Mouse (Mus musculus) gastrocnemius, postnatal 14 days (tissue): Measurements from ENCODE around the gene Ring1. TPM values are rescaled to one million over a fixed set of nuclear protein-coding genes. Genes with fewer than 3 reads are reported as not detected.

ENCODE experiments used
- DNase-seq: peaks from one replicate; pipeline ENCODE4 v3.0.0; 2021; ENCODE audit warnings: mixed read lengths
- intact Hi-C: fragments of 180-260 bp; cut with DNase I; formaldehyde crosslinking; loops from one replicate; pipeline ENCODE4 v1.15.1; 2025; ENCODE audit warnings: low total_unique reads
- long read RNA-seq, 2 experiments: library from polyadenylated mRNA; stranded (forward); transcript quantifications; one replicate each; pipeline ENCODE4 v2.0.0; 2021
- total RNA-seq, 2 experiments: library from RNA; stranded (reverse); gene quantifications; 2 replicates each; pipeline ENCODE4 v1.2.3; 2021

The Ring1 gene
- 10 to 100 TPM; 11.3 to 13.1 TPM for total RNA-seq
- long read RNA-seq, experiment 1, transcript Ring1-201 (7 exons, 2,034 nt), result major isoform, 15 of 25 reads
- long read RNA-seq, experiment 1, partial matches to known transcripts, result 6 of 25 reads
- long read RNA-seq, experiment 1, other reads (novel, unspliced or antisense), result 4 of 25 reads
- long read RNA-seq, experiment 2, transcript Ring1-201 (7 exons, 2,034 nt), result major isoform, 22 of 32 reads
- long read RNA-seq, experiment 2, partial matches to known transcripts, result 4 of 32 reads
- long read RNA-seq, experiment 2, other reads (novel, unspliced or antisense), result 6 of 32 reads

DNA sequence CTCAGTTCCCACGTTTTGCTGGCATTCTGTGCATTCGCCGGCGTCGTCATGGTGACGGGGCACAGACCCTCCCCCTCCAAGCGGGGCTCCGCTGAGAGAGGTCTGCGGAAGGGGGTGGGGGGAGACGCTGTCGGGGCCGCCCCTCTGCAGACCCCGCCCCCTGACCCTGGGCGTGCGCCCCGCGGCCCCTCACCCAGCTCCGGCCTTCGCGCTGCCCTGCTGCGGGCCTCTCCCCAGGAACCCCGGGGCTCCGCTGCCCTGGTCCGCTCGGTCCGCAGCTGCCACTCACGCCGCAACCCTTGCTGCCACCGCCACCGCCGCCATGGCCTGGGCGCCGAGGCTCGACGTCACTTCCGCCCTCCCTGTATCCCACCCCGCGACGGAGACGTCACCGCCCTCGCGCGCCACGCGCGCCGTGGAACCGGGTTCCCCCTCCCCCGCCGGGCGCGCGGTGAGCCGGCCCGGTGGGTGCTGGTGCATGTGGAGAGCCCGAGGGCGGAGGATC is at the start of gene Ring1:
Ring1 (minus strand) TSS at position 364 of the 505 bp plus-strand sequence.
- intact Hi-C loops, result no loop called here
- DNase-seq, result peak; percentile 88

DNA sequence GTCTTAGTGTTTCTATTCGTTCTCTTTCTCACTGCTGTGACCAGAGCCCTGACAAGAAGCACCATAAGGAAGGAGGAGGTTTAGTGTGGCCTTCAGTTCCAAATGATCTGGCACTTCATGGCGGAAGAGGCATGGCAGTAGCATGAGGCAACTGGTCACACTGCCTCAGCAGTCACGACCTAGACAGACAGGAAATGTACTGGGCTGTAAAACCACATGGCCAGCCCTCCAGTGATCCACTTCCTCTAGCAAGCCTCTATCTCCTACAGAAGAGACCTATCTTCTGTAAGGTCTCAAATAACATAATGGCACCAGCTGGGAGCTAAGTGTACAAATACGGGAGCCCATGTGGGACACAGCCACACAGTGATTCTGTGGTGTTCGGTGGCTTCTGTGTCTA is 47.6 kb upstream of the Ring1 start:
- intact Hi-C loops, result loop anchor here (10.0 kb wide), 1 partner anchor 173 kb away; no protein-coding TSS in a partner anchor
- DNase-seq, result no peak

DNA sequence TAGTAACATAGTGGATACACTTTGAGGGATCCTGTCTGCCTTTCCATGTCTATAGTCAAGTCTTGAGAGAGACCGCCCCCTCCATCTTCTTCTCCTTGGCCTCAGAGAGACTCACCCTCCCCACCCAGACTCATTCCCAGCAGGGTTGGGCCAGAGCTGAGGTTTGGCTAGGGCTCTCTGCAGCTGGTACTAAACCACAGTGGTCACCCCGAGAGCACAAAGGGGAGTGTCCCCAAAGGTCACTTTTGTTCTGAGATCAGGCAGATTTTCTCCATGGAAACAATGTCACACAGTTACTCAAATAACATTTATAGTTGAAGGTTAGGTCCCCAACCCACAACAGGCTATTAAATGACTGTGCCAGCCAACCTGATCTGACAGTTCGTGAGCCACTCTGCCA is 44.4 kb upstream of the Ring1 start:
- intact Hi-C loops, result no loop called here
- no peak for DNase-seq

DNA sequence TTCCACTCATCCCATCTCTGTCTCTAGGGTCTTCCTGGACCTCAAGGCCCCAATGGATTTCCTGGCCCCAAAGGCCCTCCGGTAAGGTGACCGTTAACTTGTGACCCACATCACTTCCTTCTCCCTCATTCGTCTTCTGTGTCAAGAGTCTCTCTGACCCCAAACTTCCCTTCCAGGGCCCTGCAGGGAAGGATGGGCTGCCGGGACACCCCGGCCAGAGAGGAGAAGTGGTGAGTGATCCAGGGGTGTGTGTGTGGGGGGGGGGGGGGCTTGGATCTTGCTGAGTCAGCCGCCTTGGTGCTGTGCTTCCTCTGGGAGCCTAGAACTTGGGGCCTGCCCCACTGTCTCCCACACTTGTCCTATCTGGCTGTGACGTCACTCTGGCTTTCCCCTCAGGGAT is 32.7 kb upstream of the Ring1 start:
- DNase-seq, result no peak
- intact Hi-C loops, result no loop called here

DNA sequence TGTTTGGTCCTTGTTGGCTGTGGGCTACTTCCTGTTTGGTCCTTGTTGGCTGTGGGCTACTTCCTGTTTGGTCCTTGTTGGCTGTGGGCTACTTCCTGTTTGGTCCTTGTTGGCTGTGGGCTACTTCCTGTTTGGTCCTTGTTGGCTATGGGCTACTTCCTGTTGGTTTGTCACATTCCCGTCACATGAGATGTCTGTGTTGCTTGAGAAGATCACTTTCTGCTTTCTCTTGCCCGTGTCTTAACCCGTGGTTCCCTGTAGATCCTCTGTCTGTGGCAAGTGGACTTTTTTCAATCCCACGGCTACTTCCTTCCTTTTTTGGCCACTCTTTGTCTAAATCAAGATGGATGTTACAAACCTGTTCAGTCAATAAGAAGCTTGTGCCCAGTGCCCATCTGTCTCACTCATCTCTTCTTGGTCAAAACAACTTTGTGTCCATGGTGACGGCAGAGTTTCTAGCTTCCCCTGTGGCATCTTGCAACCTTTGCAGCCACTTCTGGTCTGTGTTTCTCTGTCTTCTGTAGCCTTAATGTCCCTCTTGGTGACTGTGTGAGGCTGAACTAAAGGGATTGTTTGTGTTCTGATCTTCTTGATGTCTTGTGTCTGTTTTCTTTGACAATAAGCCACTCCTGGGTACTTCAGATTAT is 23.0 kb upstream of the Ring1 start:
- intact Hi-C loops, result no loop called here

DNA sequence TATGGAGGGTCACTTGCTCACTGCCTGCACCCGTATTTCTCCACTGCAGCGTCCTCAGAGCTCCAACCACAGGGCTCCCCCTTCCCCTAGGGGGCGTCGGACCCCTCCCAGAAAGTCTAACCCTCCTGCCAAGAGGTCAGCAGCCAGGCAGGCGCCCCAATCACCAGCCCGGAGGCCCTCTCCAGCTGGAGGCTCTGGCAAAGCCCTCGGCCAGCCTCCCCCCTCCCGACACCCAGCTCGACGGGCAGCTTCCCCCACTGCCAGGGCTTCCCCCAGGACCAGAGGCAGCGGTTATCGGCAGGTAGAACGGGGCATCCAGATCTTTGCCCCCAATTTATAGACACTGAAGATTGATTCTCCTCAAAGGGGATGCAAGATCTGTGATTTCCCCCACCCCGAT is 21.5 kb upstream of the Ring1 start:
- intact Hi-C loops, result no loop called here
- no peak for DNase-seq

More for the DNA sequence above, 23.0 kb upstream of the Ring1 start:
- DNase-seq, result no peak

DNA sequence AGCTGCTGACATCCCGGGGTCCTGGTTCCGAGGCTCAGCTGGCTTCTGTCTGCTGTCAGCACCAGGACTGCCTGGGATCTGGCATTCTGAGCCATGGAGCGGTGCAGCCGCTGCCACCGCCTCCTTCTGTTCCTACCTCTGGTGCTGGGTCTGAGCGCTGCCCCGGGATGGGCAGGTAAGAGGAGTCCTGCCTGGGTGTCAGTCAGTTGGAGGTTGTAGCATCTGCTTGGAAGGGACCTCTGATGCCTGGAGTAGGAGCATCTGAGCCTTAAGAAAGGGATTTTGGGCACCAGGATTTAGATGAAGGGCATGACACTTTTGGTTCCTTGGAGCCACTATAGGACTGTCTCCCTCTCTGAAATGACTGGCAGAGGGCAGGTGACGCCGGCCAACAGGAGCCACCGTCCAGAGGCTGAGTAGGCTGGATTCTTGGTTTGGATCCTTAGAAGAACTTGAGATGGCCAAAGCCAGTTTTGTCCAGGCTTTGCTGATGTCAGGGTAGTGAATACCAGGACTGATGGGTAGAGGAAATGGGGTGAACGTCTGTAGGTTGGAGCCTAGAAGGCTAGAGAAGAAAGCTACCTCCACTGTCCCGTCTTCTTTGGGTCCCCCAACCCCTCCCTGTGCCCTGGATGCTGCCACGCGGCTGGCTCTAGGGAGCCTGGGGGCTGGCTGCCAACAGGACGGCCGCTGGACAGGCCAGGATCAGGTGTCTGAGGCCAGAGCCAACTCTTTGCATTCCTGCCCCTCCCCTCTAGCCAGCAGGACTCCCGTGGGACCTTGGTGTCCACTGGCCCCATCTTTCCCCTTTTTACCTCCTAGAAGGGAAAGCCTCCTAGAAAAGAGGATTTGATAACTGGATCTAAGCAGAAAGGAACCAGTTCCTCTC is 15.3 kb upstream of the Ring1 start:
- peak; percentile 84 for DNase-seq
- intact Hi-C loops, result loop anchor here (5.0 kb wide), 1 partner anchor 37 kb away; no protein-coding TSS in a partner anchor

DNA sequence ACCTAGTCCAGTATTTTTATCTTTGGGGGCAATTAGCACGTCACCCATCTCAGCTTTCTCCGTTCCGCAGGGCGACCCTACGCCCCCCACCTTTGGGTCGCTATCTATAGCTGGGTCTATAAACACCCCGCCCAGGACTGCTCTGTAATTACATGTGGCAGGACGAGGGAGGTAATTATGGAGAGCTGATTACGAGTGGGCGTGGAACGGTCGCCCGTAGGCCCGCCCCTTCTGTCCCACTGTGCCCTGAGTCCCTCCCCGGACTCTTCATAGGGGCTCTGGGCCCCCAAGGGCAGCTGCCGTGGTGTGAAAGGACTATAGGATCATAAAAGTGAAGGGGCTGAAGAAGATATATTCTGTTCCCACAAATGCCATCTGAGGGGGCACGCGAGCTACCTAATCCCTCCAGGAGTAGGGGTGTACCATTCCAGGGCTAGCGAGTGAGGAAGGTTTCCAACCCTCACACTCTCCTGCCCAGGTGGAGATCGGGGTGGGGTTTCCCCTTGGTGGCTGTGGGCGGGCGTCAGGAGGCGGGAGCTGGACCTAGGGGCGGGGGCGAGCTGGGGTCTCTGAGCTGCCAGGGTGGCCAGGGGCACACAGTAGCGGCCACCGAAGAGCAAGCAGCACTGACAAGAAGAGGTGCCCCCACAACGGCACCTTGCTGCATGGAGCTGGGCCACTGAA is 14.5 kb upstream of the Ring1 start, which contains the start of gene Col11a2:
Col11a2 (plus strand) TSS at position 560 of the 684 bp plus-strand sequence.
- intact Hi-C loops, result loop anchor here (5.0 kb wide), 1 partner anchor 38 kb away; no protein-coding TSS in a partner anchor

DNA sequence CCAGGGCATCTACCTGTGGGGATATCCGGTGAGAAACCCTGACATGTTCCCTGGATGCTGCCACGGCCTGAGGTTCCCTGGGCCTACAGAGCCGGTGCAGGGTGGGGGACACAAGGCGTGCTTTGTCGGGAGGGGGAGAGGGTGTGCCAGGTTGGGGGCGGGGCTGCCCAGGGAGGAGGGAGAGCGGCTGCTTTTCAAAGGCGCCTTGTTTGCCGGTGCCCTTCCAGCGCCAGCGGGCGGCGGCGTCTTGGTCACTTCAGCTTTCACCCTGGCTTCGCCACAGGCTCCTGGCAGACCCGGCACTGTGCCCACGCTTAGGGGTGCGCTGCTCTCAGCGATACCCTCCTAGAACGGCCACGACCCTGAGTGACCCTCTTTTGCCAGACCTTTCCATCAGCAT is 14.0 kb upstream of the Ring1 start:
- intact Hi-C loops, result loop anchor here (5.0 kb wide), 1 partner anchor 39 kb away; no protein-coding TSS in a partner anchor
- peak; percentile 39 for DNase-seq

More for the DNA sequence above, 14.5 kb upstream of the Ring1 start, which contains the start of gene Col11a2:
- DNase-seq, result no peak

DNA sequence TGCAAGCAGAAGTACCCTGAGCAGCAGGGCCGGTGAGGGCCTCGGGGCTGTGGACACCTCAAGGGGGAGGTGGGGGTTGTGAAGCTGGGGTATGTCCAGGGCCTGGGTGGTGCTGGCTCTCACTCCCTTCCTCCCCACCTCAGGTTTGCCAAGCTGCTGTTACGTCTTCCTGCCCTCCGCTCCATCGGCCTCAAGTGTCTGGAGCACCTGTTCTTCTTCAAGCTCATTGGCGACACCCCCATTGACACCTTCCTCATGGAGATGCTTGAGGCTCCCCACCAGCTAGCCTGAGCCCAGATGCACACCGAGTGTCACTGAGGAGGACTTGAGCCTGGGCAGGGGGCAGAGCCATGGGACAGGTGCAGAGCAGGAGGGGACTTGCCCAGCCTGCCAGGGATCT is 12.8 kb upstream of the Ring1 start:
- DNase-seq, result no peak
- intact Hi-C loops, result loop anchor here (5.0 kb wide), 1 partner anchor 40 kb away; no protein-coding TSS in a partner anchor

DNA sequence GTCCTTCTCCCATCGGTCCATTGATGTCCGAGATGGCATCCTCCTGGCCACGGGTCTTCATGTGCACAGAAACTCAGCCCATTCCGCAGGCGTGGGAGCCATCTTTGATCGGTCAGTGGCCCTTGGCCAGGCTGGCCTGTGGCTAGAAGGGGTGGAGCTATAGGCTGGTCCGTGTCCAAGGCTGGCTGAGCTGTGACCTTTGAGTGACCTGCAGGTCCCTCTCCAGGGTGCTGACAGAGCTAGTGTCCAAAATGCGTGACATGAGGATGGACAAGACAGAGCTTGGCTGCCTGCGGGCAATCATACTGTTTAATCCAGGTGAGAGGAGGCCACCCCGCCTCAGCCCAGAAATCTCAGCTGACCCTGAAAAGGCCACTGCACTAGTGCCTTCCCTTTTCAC is 12.2 kb upstream of the Ring1 start:
- no peak for DNase-seq
- intact Hi-C loops, result loop anchor here (5.0 kb wide), 1 partner anchor 41 kb away; no protein-coding TSS in a partner anchor

DNA sequence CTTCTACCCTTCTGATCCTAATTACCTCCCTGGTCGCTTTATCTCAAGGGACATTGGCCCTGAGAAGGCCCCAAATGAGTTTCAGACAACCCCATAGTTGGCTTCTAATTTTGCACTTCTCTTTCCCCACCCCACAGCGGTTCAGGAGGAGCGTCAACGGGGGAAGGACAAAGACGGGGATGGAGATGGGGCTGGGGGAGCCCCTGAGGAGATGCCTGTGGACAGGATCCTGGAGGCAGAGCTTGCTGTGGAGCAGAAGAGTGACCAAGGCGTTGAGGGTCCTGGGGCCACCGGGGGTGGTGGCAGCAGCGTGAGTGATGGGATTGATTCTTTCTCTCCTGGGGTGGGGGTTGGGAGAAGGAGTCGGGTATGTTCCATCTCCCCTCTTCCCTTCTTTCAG is 11.0 kb upstream of the Ring1 start:
- intact Hi-C loops, result loop anchor here (5.0 kb wide), 1 partner anchor 42 kb away; no protein-coding TSS in a partner anchor
- DNase-seq, result no peak

DNA sequence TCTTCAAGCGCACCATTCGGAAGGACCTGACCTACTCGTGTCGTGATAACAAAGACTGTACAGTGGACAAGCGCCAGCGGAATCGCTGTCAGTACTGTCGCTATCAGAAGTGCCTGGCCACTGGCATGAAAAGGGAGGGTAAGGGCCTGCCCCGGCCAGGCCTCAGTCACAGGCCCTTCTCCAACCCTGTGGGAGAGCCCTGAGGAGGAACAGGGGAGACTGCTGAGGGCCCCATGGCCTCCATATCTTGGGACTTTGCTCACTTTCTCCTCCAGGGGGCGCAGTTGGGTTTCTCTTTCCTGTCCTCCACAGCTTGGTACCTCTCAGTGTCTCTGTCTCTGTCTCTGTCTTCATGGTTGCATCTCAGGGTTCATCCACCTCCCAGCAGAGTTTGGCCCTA is 9.6 kb upstream of the Ring1 start:
- intact Hi-C loops, result no loop called here
- peak; percentile 67 for DNase-seq

DNA sequence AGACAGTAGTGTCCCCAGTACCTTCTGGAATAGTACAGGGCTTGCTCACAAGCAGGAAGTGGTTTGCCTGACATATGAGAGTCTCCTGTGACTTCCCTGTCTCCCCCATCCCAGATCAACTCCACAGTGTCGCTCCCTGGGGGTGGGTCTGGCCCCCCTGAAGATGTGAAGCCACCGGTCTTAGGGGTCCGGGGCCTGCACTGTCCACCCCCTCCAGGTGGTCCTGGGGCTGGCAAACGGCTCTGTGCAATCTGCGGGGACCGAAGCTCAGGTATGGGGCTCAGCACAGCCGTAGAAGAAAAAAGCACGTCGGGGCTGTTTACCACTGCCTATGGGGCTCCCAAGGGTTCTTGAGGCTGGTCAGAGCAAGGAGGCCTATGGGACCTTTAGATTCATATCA is 9.0 kb upstream of the Ring1 start:
- intact Hi-C loops, result no loop called here
- DNase-seq, result no peak

DNA sequence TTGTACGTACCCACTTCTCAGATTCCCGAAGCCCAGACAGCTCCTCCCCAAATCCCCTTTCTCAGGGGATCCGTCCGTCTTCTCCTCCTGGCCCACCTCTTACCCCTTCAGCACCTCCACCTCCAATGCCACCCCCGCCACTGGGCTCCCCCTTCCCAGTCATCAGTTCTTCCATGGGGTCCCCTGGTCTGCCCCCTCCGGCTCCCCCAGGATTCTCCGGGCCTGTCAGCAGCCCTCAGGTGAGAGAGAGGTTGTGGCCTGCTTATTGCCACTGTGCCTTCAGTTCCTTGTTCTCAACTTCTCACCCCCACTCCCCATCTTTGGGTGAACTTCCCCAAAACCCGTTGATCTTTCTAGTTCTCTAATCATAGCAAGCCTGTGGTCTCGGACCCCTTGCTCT is 8.3 kb upstream of the Ring1 start:
- DNase-seq, result no peak
- intact Hi-C loops, result no loop called here

DNA sequence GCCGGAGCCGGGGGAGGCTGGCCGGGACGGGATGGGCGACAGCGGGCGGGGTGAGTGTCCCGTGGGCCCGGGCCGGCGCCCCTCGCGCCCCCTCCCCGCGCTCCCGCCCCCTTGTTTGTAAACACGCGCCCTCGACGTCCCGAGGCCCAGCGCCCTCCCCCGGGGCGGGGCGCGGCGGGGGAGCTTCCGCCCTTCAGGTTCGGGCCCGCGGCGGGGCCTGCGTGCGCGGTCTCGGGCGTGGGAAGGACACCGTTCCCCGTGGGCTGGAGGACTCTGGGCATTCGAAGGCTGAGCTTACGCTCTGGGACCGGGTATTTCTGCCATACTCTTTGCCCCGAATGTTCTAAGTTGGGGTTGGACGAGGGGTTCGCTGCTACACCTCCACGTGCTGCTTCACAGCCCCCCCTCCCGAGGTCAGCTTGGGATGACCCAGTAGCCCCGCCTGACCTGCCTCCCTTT is 7.7 kb upstream of the Ring1 start:
- intact Hi-C loops, result no loop called here
- DNase-seq, result no peak

DNA sequence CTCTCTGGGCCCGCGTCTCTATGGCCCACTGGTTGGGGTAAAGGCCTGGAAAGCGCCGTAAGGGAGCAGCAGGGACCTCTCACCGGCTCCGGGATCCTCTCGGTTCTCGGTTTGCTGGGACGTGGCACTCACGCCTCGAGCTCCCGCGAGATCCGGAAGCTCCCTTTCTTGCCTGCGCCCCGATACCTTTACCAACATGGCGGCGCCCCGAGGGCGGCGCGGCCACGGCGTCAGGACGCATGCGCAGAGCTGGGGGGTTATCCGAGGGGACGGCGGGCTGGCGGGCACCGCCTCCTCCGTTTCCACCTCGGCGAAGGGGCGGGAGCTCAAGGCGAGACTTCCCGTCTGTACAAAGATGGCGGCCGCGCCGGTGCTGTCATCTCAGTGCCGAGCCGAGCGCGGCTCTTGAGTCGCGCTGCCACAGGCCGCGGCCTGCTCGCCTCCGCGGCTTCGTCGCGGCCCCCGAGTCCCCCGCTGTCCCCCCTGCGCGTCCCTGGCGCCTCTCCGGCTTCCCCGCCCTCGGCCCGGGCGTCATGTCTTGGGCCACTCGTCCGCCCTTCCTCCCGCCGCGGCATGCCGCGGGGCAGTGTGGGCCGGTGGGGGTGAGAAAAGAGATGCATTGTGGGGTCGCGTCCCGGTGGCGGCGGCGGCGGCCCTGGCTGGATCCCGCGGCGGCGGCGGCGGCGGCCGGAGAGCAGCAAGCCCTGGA is 7.1 kb upstream of the Ring1 start, which contains the start of the genes Slc39a7 and Rxrb:
Slc39a7 (minus strand) TSS at position 218 of the 709 bp plus-strand sequence.
Rxrb (plus strand) TSS at position 348 of the 709 bp plus-strand sequence.
- DNase-seq, result peak; percentile 99
- intact Hi-C loops, result no loop called here

DNA sequence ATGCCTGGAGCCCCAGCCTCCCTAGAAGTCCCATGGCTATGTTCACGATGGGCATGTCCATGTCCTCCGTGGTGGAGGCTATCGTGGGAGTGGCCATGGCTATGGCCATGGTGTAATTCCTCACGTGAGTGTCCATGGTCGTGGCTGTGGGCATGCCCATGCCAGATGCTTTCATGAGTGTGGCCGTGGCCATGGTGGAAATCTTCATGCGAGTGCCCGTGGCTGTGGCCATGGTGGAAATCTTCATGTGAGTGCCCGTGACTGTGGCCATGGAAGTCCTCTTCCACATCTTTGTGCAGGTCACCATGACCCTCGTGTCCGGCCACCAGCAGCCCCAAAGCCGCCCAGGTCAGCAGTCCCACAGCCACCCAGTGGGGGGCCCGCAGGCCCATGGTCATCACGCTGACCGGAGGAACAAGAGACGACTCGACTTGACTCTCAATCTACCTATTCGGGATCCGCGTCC is 6.4 kb upstream of the Ring1 start:
- DNase-seq, result no peak
- intact Hi-C loops, result no loop called here
